Mouse (Mus musculus) ES-Bruce4 (cell line): ENCODE data around the gene 5730522E02Rik. TPM values are rescaled to one million over a fixed set of nuclear protein-coding genes. Genes with fewer than 3 reads are reported as not detected.
A peak's percentile ranks its signal among the peaks of the same experiment; 100 is the strongest.

Experiments
- H3K27ac ChIP-seq: 2 replicates; pipeline ENCODE4 v1.5.1; 2012; ENCODE audit warnings: low read length, inconsistent platforms; ENCODE audit not compliant: insufficient read depth
- H3K27me3 ChIP-seq: 2 replicates; pipeline ENCODE4 v1.6.1; 2012; ENCODE audit warnings: mild to moderate bottlenecking, low read length, inconsistent platforms; ENCODE audit not compliant: control insufficient read depth, poor library complexity, insufficient read depth, severe bottlenecking
- H3K36me3 ChIP-seq: 2 replicates; pipeline ENCODE4 v1.6.1; 2012; ENCODE audit warnings: inconsistent platforms, mild to moderate bottlenecking, low read length, moderate library complexity; ENCODE audit not compliant: control insufficient read depth, poor library complexity, insufficient read depth, severe bottlenecking
- H3K4me1 ChIP-seq: one replicate; pipeline ENCODE4 v1.8.1; 2011; ENCODE audit warnings: low read length; ENCODE audit not compliant: control insufficient read depth, insufficient read depth
- H3K4me3 ChIP-seq: 2 replicates; pipeline ENCODE4 v1.5.1; 2011; ENCODE audit warnings: low read depth, mild to moderate bottlenecking, low read length
- H3K9ac ChIP-seq: 2 replicates; pipeline ENCODE4 v1.6.1; 2012; ENCODE audit warnings: low read depth, mild to moderate bottlenecking, inconsistent platforms; ENCODE audit not compliant: poor library complexity, severe bottlenecking
- H3K9me3 ChIP-seq: replicated peaks from 2 replicates; pipeline ENCODE4 v1.6.1; 2012; ENCODE audit warnings: mild to moderate bottlenecking, low read length, inconsistent platforms; ENCODE audit not compliant: control insufficient read depth, poor library complexity, insufficient read depth, severe bottlenecking
- CTCF ChIP-seq: IDR thresholded peaks from one replicate; pipeline ENCODE4 v1.8.1; 2011; ENCODE audit warnings: low read depth, low read length
- EP300 ChIP-seq: IDR thresholded peaks from 2 replicates; pipeline ENCODE4 v1.6.1; 2011; ENCODE audit warnings: low read depth, low read length; ENCODE audit not compliant: insufficient read depth
- POLR2A ChIP-seq: IDR thresholded peaks from one replicate; pipeline ENCODE4 v1.8.1; 2011; ENCODE audit warnings: low read length; ENCODE audit not compliant: insufficient read depth
- polyA plus RNA-seq: library from polyadenylated mRNA; stranded (reverse); fragments of >200 nt; gene quantifications from 2 replicates; pipeline ENCODE4 v1.2.4, GENCODE M21; 2011; ENCODE audit warnings: low read depth; ENCODE audit not compliant: missing spikeins, insufficient read depth, insufficient read length

5730522E02Rik gene
- polyA plus RNA-seq, 1 experiment: not detected

GRCm38 (mm10) chr11:26138013-26138412 lies 72.5 kb downstream of the 5730522E02Rik start:
- H3K4me3 ChIP-seq: no peak overlapping the region
- TF ChIP-seq POLR2A (no peak), EP300 (no peak), CTCF (no peak)
- no peaks in the 10 kb centered on the region for H3K36me3 ChIP-seq
- H3K4me1 ChIP-seq: no peaks in the 10 kb centered on the region
- no peak overlapping the region for H3K27ac ChIP-seq
- no peak overlapping the region for H3K9ac ChIP-seq
- H3K27me3 ChIP-seq: no peaks in the 10 kb centered on the region
- H3K9me3 ChIP-seq: no peaks in the 10 kb centered on the region

- TF ChIP-seq EP300: no peak
- no peak for TF ChIP-seq POLR2A
- no peak for TF ChIP-seq CTCF
- H3K27me3 ChIP-seq: no peaks in the 10 kb centered on the region
- 0 out of 2 replicates have a peak overlapping the region, but pooled peaks have one; percentile 0 for H3K9ac ChIP-seq
- H3K4me1 ChIP-seq: peaks cover 10% of the 10 kb centered on the region
- no peak overlapping the region for H3K4me3 ChIP-seq
- no peaks in the 10 kb centered on the region for H3K36me3 ChIP-seq
- H3K9me3 ChIP-seq: no peaks in the 10 kb centered on the region
- H3K27ac ChIP-seq: peak overlapping the region; percentile 68
These were observed 79.7 kb downstream of the 5730522E02Rik start for GRCm38 (mm10) chr11:26130911-26131310.

GRCm38 (mm10) chr11:26129054-26129453 lies 81.5 kb downstream of the 5730522E02Rik start:
- peak overlapping the region; percentile 18; the same call in 1 of the 2 replicates for H3K9ac ChIP-seq
- peak overlapping the region; percentile 99 for H3K27ac ChIP-seq
- H3K4me3 ChIP-seq: peak overlapping the region; percentile 53
- no peaks in the 10 kb centered on the region for H3K27me3 ChIP-seq
- TF ChIP-seq CTCF (no peak), POLR2A (no peak), EP300 (no peak)
- peaks cover 10% of the 10 kb centered on the region for H3K4me1 ChIP-seq
- no peaks in the 10 kb centered on the region for H3K36me3 ChIP-seq
- no peaks in the 10 kb centered on the region for H3K9me3 ChIP-seq

GRCm38 (mm10) chr11:26128385-26128784 lies 82.2 kb downstream of the 5730522E02Rik start:
- H3K4me3 ChIP-seq: no peak overlapping the region
- H3K9ac ChIP-seq: peak overlapping the region; percentile 18; the same call in 1 of the 2 replicates
- no peaks in the 10 kb centered on the region for H3K27me3 ChIP-seq
- no peaks in the 10 kb centered on the region for H3K9me3 ChIP-seq
- no peaks in the 10 kb centered on the region for H3K36me3 ChIP-seq
- H3K4me1 ChIP-seq: peaks cover 10% of the 10 kb centered on the region
- TF ChIP-seq EP300 (no peak), POLR2A (no peak), CTCF (no peak)
- H3K27ac ChIP-seq: peak overlapping the region; percentile 99

GRCm38 (mm10) chr11:26125923-26126322 lies 84.6 kb downstream of the 5730522E02Rik start:
- H3K4me3 ChIP-seq: no peak overlapping the region
- H3K9ac ChIP-seq: no peak overlapping the region
- H3K27me3 ChIP-seq: no peaks in the 10 kb centered on the region
- H3K9me3 ChIP-seq: no peaks in the 10 kb centered on the region
- no peak overlapping the region for H3K27ac ChIP-seq
- TF ChIP-seq EP300: no peak
- no peak for TF ChIP-seq CTCF
- TF ChIP-seq POLR2A: no peak
- H3K36me3 ChIP-seq: no peaks in the 10 kb centered on the region
- H3K4me1 ChIP-seq: peaks cover 9% of the 10 kb centered on the region

DNA sequence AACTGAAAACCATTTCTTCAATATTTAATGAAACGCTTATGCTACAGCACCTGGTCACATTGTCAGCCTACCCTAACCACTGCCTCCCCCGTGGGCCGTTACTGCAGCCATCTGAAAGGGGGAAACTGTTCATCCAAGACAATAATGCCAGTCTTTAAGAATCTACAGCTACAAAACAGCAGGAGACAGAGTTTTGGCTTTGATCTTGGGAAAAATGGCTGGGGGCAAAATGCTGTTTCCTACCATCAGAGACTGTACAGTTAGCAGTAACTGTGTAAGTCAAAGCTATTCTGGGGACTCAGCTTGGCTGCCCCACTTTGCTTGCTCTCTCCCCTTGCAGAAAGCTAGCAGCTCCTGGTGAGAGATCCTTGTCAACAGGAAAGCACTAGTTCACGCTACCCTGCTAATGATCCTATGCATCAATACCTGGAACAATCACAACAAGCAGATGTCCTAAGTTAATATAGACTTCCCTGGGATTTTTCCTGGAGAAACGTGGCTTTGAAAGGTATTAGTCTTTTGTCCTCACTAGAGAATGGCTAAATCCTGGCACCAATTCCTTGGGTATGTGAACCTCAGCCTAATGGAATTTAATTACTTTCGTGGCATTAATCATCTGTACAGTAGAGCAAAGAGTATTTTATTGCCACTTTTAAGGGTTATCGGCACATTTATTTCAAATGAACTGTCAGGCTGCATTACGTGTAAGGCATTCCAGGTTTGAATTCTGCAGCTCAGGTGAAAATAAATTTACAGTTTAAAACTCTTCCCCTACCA lies 89.6 kb downstream of the 5730522E02Rik start:
- no peak overlapping the region for H3K27ac ChIP-seq
- no peak overlapping the region for H3K4me3 ChIP-seq
- no peaks in the 10 kb centered on the region for H3K4me1 ChIP-seq
- no peak overlapping the region for H3K9ac ChIP-seq
- TF ChIP-seq EP300 (no peak), POLR2A (no peak), CTCF (no peak)
- no peaks in the 10 kb centered on the region for H3K9me3 ChIP-seq
- H3K27me3 ChIP-seq: no peaks in the 10 kb centered on the region
- no peaks in the 10 kb centered on the region for H3K36me3 ChIP-seq
